Mouse (Mus musculus) myocyte (in vitro differentiated cells): ENCODE data around the gene Lkaaear1.

ENCODE experiments used
- CEBPB ChIP-seq: IDR thresholded peaks from 2 replicates; pipeline ENCODE4 v1.6.1; 2011; ENCODE audit warnings: mild to moderate bottlenecking, moderate library complexity; ENCODE audit not compliant: poor library complexity, insufficient read depth, severe bottlenecking
- E2F4 ChIP-seq: IDR thresholded peaks from one replicate; pipeline ENCODE4 v1.6.1; 2011; ENCODE audit warnings: mild to moderate bottlenecking, control low read depth, moderate library complexity; ENCODE audit not compliant: insufficient read depth
- MAX ChIP-seq: IDR thresholded peaks from one replicate; pipeline ENCODE4 v1.6.1; 2011; ENCODE audit warnings: low read depth, mild to moderate bottlenecking, control low read depth
- MYOD1 ChIP-seq, 3 experiments: IDR thresholded peaks; one replicate each; pipeline ENCODE4 v1.6.1; 2011; ENCODE audit warnings: control low read depth in 2 of 3, low read depth in 2 of 3, mild to moderate bottlenecking in 2 of 3, moderate library complexity in 1 of 3; ENCODE audit not compliant: insufficient read length in 2 of 3, control insufficient read depth in 1 of 3
- MYOG ChIP-seq, 3 experiments: IDR thresholded peaks; one replicate each; pipeline ENCODE4 v1.6.1; 2011; ENCODE audit warnings: control low read depth in 2 of 3, low read depth in 2 of 3, mild to moderate bottlenecking in 2 of 3; ENCODE audit not compliant: insufficient read length in 2 of 3, control insufficient read depth in 1 of 3, insufficient read depth in 1 of 3
- POLR2A ChIP-seq: IDR thresholded peaks from one replicate; pipeline ENCODE4 v1.6.1; 2011; ENCODE audit warnings: low read depth, mild to moderate bottlenecking, control low read depth, moderate library complexity; ENCODE audit not compliant: insufficient read length
- POLR2AphosphoS2 ChIP-seq: IDR thresholded peaks from one replicate; pipeline ENCODE4 v1.6.1; 2011; ENCODE audit warnings: low read depth, control low read depth; ENCODE audit not compliant: insufficient read length
- REST ChIP-seq: IDR thresholded peaks from one replicate; pipeline ENCODE4 v1.6.1; 2011; ENCODE audit warnings: mild to moderate bottlenecking, control low read depth, moderate library complexity; ENCODE audit not compliant: insufficient read depth, insufficient read length
- TCF12 ChIP-seq: IDR thresholded peaks from one replicate; pipeline ENCODE4 v1.6.1; 2011; ENCODE audit warnings: mild to moderate bottlenecking, control low read depth; ENCODE audit not compliant: poor library complexity, insufficient read depth, severe bottlenecking
- TCF3 ChIP-seq: IDR thresholded peaks from one replicate; pipeline ENCODE4 v1.6.1; 2011; ENCODE audit warnings: low read depth, control low read depth; ENCODE audit not compliant: insufficient read length
- USF1 ChIP-seq: IDR thresholded peaks from one replicate; pipeline ENCODE4 v1.6.1; 2011; ENCODE audit warnings: low read depth, mild to moderate bottlenecking, control low read depth, moderate library complexity

DNA sequence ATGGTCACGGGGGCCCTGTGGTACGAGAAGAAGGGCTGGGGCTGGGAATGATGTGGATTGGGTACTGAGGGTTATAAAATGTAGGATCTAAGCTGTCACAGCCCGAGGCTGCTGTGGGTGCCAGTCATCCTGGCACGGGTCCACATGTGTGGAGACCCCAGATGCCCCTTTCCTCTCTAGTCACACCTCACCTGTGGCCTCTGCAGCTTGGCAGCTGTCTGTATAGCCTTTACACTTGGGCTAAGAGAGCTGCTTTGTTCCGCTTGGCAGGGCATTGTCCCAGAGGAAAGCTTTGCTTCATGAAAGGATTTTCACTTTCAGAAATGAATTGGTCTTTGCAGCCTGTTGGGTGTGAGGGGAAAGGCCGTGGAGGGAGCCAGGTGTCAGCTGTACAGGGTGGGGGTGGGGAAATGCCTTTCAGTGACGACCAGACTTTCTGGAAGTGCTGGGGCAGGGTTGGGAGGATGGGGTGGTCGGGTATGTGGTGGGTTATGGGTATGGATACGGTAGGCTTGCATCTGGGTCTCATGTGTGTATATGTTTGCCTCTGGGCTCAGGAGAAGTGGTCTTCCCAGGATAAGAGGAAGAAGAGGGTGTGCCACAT is 29.5 kb upstream of the Lkaaear1 start:
- TF ChIP-seq POLR2A (no peak), POLR2AphosphoS2 (no peak), USF1 (no peak), E2F4 (no peak), TCF3 (no peak), CEBPB (no peak), TCF12 (no peak), MAX (no peak), MYOG (IDR thresholded peaks at IDR 0.05; ENCODE audit: control insufficient read depth in 1 of 3, insufficient read depth in 1 of 3, insufficient read length in 2 of 3, low read depth in 2 of 3) (no peak), REST (no peak), MYOD1 (IDR thresholded peaks at IDR 0.05; ENCODE audit: control insufficient read depth in 1 of 3, insufficient read length in 2 of 3, low read depth in 2 of 3) (no peak)
